Mouse (Mus musculus): ENCODE results near the gene Ldlr. TPM values are rescaled to one million over a fixed set of nuclear protein-coding genes. Genes with fewer than 3 reads are reported as not detected.

Gene Ldlr
- total and polyA plus RNA-seq, 2 experiments from 2014 or later, result 11.1 to 19.1 TPM

DNA sequence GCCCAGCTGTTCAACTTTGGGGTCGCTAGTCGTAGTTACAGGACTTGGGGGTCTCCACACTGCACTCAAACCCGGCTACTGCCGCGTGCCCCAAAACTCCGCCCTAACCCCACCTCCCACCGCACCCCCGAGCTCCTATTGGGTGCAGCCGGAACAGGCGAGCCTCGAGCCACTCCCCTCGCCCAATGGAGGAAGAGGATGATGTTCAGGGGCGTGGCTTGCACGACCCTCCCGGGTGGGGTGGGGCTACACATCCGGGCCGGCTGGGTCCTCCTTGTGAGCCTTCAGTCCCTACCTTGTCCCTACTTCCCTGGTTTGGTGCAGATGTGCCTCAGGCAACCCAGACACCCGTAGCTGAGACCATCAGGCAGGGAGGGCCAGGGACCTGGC is 859 bp downstream of the Ldlr start:
- no peak for TF ChIP-seq CTCF (IDR thresholded peaks at IDR 0.05; ENCODE audit: low read depth)
- ATAC-seq, result peak; percentile 98
- DNase-seq, result peak; percentile 95
- Histone ChIP-seq H3K9me3 (ENCODE audit: low read length) (no peaks in the 10 kb centered on the region), H3K4me1 (ENCODE audit: insufficient read depth) (peaks cover 14% of the 10 kb centered on the region), H3K27ac (ENCODE audit: low read depth, low read length) (peak overlapping the region; percentile 87), H3K4me2 (ENCODE audit: low read depth) (peak overlapping the region; percentile 82), H3K36me3 (ENCODE audit: insufficient read depth) (no peaks in the 10 kb centered on the region; the same call in none of the 2 replicates), H3K27me3 (ENCODE audit: insufficient read depth, low read length) (no peaks in the 10 kb centered on the region), H3K9ac (peak overlapping the region; percentile 60), H3K4me3 (ENCODE audit: low read depth, low read length) (peak overlapping the region; percentile 75)
- WGBS, result 1% methylated on average over 18 of the region's 18 CpGs

DNA sequence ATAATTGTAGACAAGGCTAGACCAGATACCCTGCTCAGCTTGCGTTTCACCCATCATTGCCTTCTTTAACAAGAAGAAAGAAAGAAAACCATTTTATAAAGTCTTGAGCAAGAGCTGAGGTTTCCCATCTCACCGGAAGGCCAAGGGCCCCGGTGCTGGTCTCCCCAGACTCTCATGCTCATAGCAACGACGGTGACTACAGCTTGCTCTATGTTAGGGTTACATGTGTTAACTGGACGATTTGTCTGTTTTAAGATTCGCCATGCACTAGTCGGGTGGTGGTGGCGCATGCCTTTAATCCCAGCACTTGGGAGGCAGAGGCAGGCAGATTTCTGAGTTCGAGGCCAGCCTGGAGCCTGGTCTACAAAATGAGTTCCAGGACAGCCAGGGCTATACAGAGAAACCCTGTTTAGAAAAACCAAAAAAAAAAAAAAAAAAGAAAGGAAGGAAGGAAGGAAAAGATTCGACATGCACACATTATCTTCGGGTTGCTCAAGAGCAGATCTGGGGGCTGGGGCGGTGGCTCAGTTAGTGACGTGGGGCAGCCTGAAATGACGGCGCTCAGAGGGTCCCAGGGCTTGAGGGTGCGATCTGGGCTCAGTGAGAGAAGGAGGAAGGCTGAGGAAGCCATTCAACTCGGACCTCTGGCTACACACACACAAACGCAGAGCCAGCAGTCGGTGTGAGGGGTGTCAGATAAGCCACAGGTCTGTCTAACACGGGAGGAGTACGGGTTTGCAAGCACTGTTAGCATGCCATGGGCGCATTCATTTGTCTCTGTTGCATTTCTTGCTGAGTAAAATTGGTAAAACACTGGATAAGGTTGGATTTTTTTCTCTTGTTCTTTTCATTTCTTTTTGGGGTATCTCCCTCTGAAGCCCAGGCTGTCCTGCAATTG is 2.2 kb downstream of the Ldlr start:
- Histone ChIP-seq H3K4me3 (ENCODE audit: low read depth, low read length) (no peak overlapping the region), H3K36me3 (ENCODE audit: insufficient read depth) (no peaks in the 10 kb centered on the region; the same call in none of the 2 replicates), H3K4me1 (ENCODE audit: insufficient read depth) (peaks cover 14% of the 10 kb centered on the region), H3K9me3 (ENCODE audit: low read length) (no peaks in the 10 kb centered on the region), H3K27ac (ENCODE audit: low read depth, low read length) (no peak overlapping the region), H3K27me3 (ENCODE audit: insufficient read depth, low read length) (no peaks in the 10 kb centered on the region), H3K4me2 (ENCODE audit: low read depth) (peak overlapping the region; percentile 82), H3K9ac (no peak overlapping the region)
- WGBS, result 83% methylated on average over 23 of the region's 23 CpGs
- ATAC-seq (no peak), DNase-seq (no peak)
- TF ChIP-seq CTCF (IDR thresholded peaks at IDR 0.05; ENCODE audit: low read depth), result no peak

DNA sequence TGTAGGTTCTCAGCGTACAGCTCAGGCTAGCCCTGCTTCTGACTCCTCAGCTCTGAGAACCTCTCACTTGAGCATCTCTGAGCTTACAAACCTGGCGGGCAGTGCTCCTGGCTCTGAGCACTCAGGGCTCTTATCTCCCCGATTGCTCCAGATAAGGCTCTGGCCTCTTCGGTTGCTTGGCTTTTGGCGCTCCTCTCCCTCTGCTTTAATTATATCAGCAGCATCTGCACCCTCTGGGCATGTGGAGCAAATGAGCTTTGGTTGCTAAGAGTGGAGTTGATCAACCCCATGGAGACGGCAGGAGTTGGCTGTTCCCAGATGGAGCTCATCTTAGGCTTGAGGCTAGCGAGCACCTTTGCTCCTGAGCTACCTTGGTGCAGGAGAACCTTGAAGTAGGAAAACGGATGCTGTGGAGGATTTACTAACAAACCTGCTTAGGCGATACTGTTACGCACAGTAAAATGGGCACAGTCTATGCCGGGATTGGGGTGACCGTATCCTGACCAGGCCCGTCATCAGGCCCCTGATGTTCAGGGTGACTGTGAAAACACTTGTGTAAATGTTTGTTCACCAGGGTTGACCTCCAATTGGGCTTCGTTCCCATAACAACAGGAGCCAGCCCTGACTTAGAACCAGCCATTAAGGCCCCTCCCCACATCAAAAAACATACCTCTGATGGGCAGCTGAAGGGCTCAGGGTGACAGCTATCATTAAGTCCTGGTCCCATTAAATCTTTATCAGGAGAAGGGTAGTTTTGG is 3.1 kb downstream of the Ldlr start:
- 83% methylated on average over 14 of the region's 14 CpGs for WGBS
- H3K36me3 ChIP-seq (ENCODE audit: insufficient read depth), result no peaks in the 10 kb centered on the region; the same call in none of the 2 replicates
- H3K9me3 ChIP-seq (ENCODE audit: low read length), result no peaks in the 10 kb centered on the region
- ATAC-seq, result no peak
- no peak overlapping the region for H3K9ac ChIP-seq
- H3K27ac ChIP-seq (ENCODE audit: low read depth, low read length), result no peak overlapping the region
- H3K4me3 ChIP-seq (ENCODE audit: low read depth, low read length), result no peak overlapping the region
- H3K27me3 ChIP-seq (ENCODE audit: insufficient read depth, low read length), result no peaks in the 10 kb centered on the region
- peaks cover 14% of the 10 kb centered on the region for H3K4me1 ChIP-seq (ENCODE audit: insufficient read depth)
- DNase-seq, result no peak
- peak overlapping the region; percentile 82; the same call in 1 of the 2 replicates for H3K4me2 ChIP-seq (ENCODE audit: low read depth)
- no peak for TF ChIP-seq CTCF (IDR thresholded peaks at IDR 0.05; ENCODE audit: low read depth)

DNA sequence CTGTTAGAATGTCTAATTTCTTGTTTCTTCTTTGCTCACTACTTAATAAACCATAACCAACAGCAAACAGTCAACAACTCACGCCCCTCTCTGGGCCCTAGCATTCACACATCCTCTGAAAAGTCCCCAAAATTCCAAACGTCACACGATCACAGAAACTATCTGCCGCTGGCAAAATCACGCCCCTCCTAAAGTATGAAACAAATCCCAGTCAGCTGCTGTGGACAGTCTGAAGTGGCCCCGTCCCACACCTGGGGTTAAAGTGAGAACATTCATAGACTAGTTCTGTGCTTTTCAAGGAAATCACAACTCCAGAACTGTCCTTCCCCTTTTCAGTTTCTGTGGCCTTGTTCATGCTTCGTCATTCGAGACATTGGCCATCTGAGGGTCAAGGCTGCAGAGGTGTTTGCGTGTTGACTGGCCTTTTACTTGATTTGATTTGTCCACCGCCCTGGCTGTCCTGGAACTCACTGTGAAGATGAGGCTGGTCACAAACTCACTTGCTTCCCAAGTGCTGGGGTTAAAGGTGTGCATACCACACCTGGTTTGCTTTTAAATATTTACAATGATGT is 5.1 kb downstream of the Ldlr start:
- H3K4me3 ChIP-seq (ENCODE audit: low read depth, low read length), result no peak overlapping the region
- no peak for ATAC-seq
- H3K4me2 ChIP-seq (ENCODE audit: low read depth), result no peak overlapping the region
- peaks cover 14% of the 10 kb centered on the region for H3K4me1 ChIP-seq (ENCODE audit: insufficient read depth)
- H3K27ac ChIP-seq (ENCODE audit: low read depth, low read length), result no peak overlapping the region
- no peaks in the 10 kb centered on the region for H3K9me3 ChIP-seq (ENCODE audit: low read length)
- TF ChIP-seq CTCF (IDR thresholded peaks at IDR 0.05; ENCODE audit: low read depth), result no peak
- no peak overlapping the region for H3K9ac ChIP-seq
- DNase-seq, result no peak
- peaks cover 15% of the 10 kb centered on the region for H3K36me3 ChIP-seq (ENCODE audit: insufficient read depth)
- WGBS, result 89% methylated on average over 10 of the region's 10 CpGs
- no peaks in the 10 kb centered on the region for H3K27me3 ChIP-seq (ENCODE audit: insufficient read depth, low read length)

DNA sequence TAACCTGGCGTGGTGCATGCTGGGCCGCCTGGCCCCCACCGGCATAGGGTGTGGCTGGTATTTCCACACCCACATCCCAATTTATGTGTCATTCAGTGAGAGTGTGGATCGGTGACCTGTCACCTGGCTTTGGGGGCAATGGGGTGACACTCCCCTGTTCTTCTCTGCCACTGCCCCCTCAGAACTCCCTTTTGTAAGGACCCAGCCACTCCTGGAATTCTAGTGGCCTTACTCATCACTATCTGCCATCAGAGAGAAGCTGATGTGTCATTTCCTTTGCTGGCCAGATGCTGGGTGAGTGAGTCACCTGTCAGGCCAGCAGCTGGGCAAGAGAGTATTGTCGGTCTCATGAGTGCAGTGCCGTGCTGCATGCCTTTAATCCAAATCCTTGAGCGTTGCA is 6.0 kb downstream of the Ldlr start:
- Histone ChIP-seq H3K4me3 (ENCODE audit: low read depth, low read length) (no peak overlapping the region), H3K27me3 (ENCODE audit: insufficient read depth, low read length) (no peaks in the 10 kb centered on the region), H3K4me1 (ENCODE audit: insufficient read depth) (peaks cover 14% of the 10 kb centered on the region), H3K27ac (ENCODE audit: low read depth, low read length) (no peak overlapping the region), H3K9me3 (ENCODE audit: low read length) (no peaks in the 10 kb centered on the region), H3K4me2 (ENCODE audit: low read depth) (no peak overlapping the region), H3K9ac (no peak overlapping the region), H3K36me3 (ENCODE audit: insufficient read depth) (peaks cover 24% of the 10 kb centered on the region)
- TF ChIP-seq CTCF (IDR thresholded peaks at IDR 0.05; ENCODE audit: low read depth), result no peak
- 88% methylated on average over 7 of the region's 7 CpGs for WGBS
- DNase-seq, result no peak
- no peak for ATAC-seq

DNA sequence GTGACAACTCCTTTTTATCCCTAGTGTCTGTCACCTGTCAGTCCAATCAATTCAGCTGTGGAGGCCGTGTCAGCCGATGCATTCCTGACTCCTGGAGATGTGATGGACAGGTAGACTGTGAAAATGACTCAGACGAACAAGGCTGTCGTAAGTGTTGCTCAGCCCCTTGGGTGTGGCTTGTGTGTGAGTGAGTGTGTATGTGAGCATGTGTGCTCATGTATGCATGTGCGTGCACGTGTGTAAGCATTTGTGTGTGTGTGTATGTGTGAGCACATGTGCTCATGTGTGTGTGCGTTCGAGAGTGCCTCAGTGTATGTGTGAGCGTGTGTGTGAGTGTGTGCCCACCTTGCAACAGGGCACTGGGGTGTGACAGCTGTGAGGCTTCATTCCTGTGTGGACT is 9.0 kb downstream of the Ldlr start:
- Histone ChIP-seq H3K4me2 (ENCODE audit: low read depth) (no peak overlapping the region), H3K36me3 (ENCODE audit: insufficient read depth) (peaks cover 51% of the 10 kb centered on the region), H3K9me3 (ENCODE audit: low read length) (no peaks in the 10 kb centered on the region), H3K4me3 (ENCODE audit: low read depth, low read length) (no peak overlapping the region), H3K27ac (ENCODE audit: low read depth, low read length) (no peak overlapping the region), H3K9ac (no peak overlapping the region), H3K4me1 (ENCODE audit: insufficient read depth) (no peaks in the 10 kb centered on the region), H3K27me3 (ENCODE audit: insufficient read depth, low read length) (no peaks in the 10 kb centered on the region)
- no peak for ATAC-seq
- no peak for DNase-seq
- 94% methylated on average over 9 of the region's 9 CpGs for WGBS
- no peak for TF ChIP-seq CTCF (IDR thresholded peaks at IDR 0.05; ENCODE audit: low read depth)
